ENCODE assay signal across 8 mouse cellular contexts in genomic region chr10:81648803-81649775, GRCm38 (mm10). TPM values are rescaled to one million over a fixed set of nuclear protein-coding genes. Genes with fewer than 3 reads are reported as not detected.
DNase-seq lines count a peak whose midpoint lies in the region; ATAC-seq and TF ChIP-seq lines count a peak whose summit lies in the region.
"Not testable (repeated sequence)": the region's sequence is repeated elsewhere in the genome, so short reads cannot be mapped to it uniquely, and the experiment has no call there.

Gm10778 (plus strand) TSS chr10:81649059.

- H3K9ac ChIP-seq in ES-E14 (ENCODE audit: insufficient read depth, low read depth, low read length, poor library complexity, severe bottlenecking) = peak within 1 kb of the TSS; percentile 92
- peak within 1 kb of the TSS; percentile 63 for H3K9ac ChIP-seq in forebrain, embryonic 14.5 days (ENCODE audit: low read length)
- peak within 1 kb of the TSS; percentile 74 for H3K9ac ChIP-seq in liver, embryonic 16.5 days (ENCODE audit: low read depth, low read length)
- peak within 1 kb of the TSS; percentile 59; the same call in 1 of the 2 replicates for H3K9ac ChIP-seq in neural tube, embryonic 12.5 days
- peak within 1 kb of the TSS; percentile 68 for H3K9ac ChIP-seq in stomach, postnatal 0 days (ENCODE audit: low read length)

- H3K27me3 ChIP-seq in forebrain, embryonic 14.5 days (replicated peaks; ENCODE audit: control insufficient read depth, insufficient read depth, low read length); liver, embryonic 16.5 days (ENCODE audit: control insufficient read depth, insufficient read depth, low read depth, low read length); neural tube, embryonic 12.5 days (replicated peaks); stomach, postnatal 0 days (ENCODE audit: control insufficient read depth, insufficient read depth, low read length): not testable (repeated sequence)

- in situ Hi-C loops in ES-E14 (cut with MboI; ENCODE audit: low sequenced_read_pairs in 2 of 2, unreplicated experiment in 2 of 2) = not testable (repeated sequence)

- peak; percentile 95 for DNase-seq in ES-E14 (ENCODE audit: low read depth, low spot score)
- DNase-seq in cerebellum, adult 11 months = peak; percentile 84
- peak; percentile 96 for DNase-seq in forebrain, embryonic 14.5 days (ENCODE audit: low spot score)
- peak; percentile 83 to 90 for DNase-seq in heart, postnatal 14 days
- DNase-seq in large intestine, adult 2 months (ENCODE audit: low read depth, low spot score) = peak; percentile 80
- DNase-seq in stomach, postnatal 0 days (ENCODE audit: low spot score) = peak; percentile 88

- peak within 1 kb of the TSS; percentile 75 to 83 for H3K4me3 ChIP-seq in ES-E14 (ENCODE audit: insufficient read depth in 1 of 2, low read depth in 1 of 2, low read length in 2 of 2, poor library complexity in 1 of 2, severe bottlenecking in 1 of 2)
- peak within 1 kb of the TSS; percentile 45 for H3K4me3 ChIP-seq in forebrain, embryonic 14.5 days (ENCODE audit: low read depth, low read length)
- H3K4me3 ChIP-seq in liver, embryonic 16.5 days (ENCODE audit: low read depth, low read length) = peak within 1 kb of the TSS; percentile 67
- peak within 1 kb of the TSS; percentile 55 for H3K4me3 ChIP-seq in neural tube, embryonic 12.5 days
- H3K4me3 ChIP-seq in stomach, postnatal 0 days (ENCODE audit: low read depth, low read length) = peak within 1 kb of the TSS; percentile 54

- TF ChIP-seq CTCF in stomach, postnatal 0 days (IDR thresholded peaks at IDR 0.05; ENCODE audit: low read depth) = not testable (repeated sequence)

- H3K9me3 ChIP-seq in ES-E14 (ENCODE audit: control insufficient read depth, insufficient read depth, low read depth, low read length); forebrain, embryonic 14.5 days (replicated peaks; ENCODE audit: control insufficient read depth, low read length); liver, embryonic 16.5 days (replicated peaks; ENCODE audit: control insufficient read depth, low read length); stomach, postnatal 0 days (ENCODE audit: control insufficient read depth, low read length): not testable (repeated sequence)
- peaks cover 26% of the 10 kb centered on the region for H3K9me3 ChIP-seq in neural tube, embryonic 12.5 days

- H3K36me3 ChIP-seq in ES-E14 (ENCODE audit: control insufficient read depth, insufficient read depth, low read length, poor library complexity, severe bottlenecking); forebrain, embryonic 14.5 days (ENCODE audit: control insufficient read depth, insufficient read depth, low read length); liver, embryonic 16.5 days (ENCODE audit: control insufficient read depth, insufficient read depth); stomach, postnatal 0 days (ENCODE audit: control insufficient read depth, insufficient read depth, low read length): not testable (repeated sequence)
- H3K36me3 ChIP-seq in neural tube, embryonic 12.5 days = peaks cover 22% of the 10 kb centered on the region

- peaks cover 3 to 12% of the 10 kb centered on the region in 2 experiments; a peak in 3 of 4 replicates for H3K4me1 ChIP-seq in ES-E14 (ENCODE audit: control insufficient read depth in 2 of 2, insufficient read depth in 2 of 2, low read length in 2 of 2, poor library complexity in 1 of 2)
- not testable (repeated sequence) for H3K4me1 ChIP-seq in forebrain, embryonic 14.5 days (ENCODE audit: control insufficient read depth, insufficient read depth, low read length); liver, embryonic 16.5 days (ENCODE audit: control insufficient read depth, low read depth, low read length); neural tube, embryonic 12.5 days; stomach, postnatal 0 days (replicated peaks; ENCODE audit: control insufficient read depth, insufficient read depth)

- peak; percentile 97 for ATAC-seq in forebrain, embryonic 14.5 days
- peak; percentile 94 for ATAC-seq in liver, embryonic 16.5 days (ENCODE audit: low read depth)
- peak; percentile 96 for ATAC-seq in neural tube, embryonic 12.5 days (ENCODE audit: low FRiP score, low read depth)
- peak; percentile 92 for ATAC-seq in stomach, postnatal 0 days (ENCODE audit: low FRiP score, low TSS enrichment)

- peak within 1 kb of the TSS; percentile 55 for H3K4me2 ChIP-seq in forebrain, embryonic 14.5 days (ENCODE audit: low read length)
- H3K4me2 ChIP-seq in liver, embryonic 16.5 days (ENCODE audit: low read depth, low read length) = peak within 1 kb of the TSS; percentile 62
- H3K4me2 ChIP-seq in neural tube, embryonic 12.5 days (replicated peaks) = peak within 1 kb of the TSS; percentile 64
- H3K4me2 ChIP-seq in stomach, postnatal 0 days (replicated peaks; ENCODE audit: low read depth) = peak within 1 kb of the TSS; percentile 50

- not testable (repeated sequence) for TF ChIP-seq EP300 in stomach, postnatal 0 days (optimal IDR thresholded peaks at IDR 0.05)

- 4% methylated on average over 29 of the region's 52 CpGs for WGBS in forebrain, embryonic 14.5 days
- under 1% methylated on average over 38 of the region's 52 CpGs for WGBS in large intestine, adult 2 months
- WGBS in liver, embryonic 16.5 days (ENCODE audit: insufficient replicate concordance) = 2% methylated on average over 32 of the region's 52 CpGs
- WGBS in neural tube, embryonic 12.5 days = 4% methylated on average over 34 of the region's 52 CpGs
- 2% methylated on average over 24 of the region's 52 CpGs for WGBS in stomach, postnatal 0 days

- peak within 1 kb of the TSS; percentile 58; the same call in 1 of the 2 replicates for H3K27ac ChIP-seq in ES-E14 (ENCODE audit: insufficient read depth, low read depth, low read length, poor library complexity, severe bottlenecking)
- peak within 1 kb of the TSS; percentile 58; the same call in 1 of the 2 replicates for H3K27ac ChIP-seq in forebrain, embryonic 14.5 days (ENCODE audit: low read depth, low read length)
- H3K27ac ChIP-seq in liver, embryonic 16.5 days (ENCODE audit: low read length) = peak within 1 kb of the TSS; percentile 61; the same call in 1 of the 2 replicates
- H3K27ac ChIP-seq in neural tube, embryonic 12.5 days = not testable (repeated sequence)
- H3K27ac ChIP-seq in stomach, postnatal 0 days (replicated peaks) = peak within 1 kb of the TSS; percentile 83

- intact Hi-C loops in heart, postnatal 14 days (cut with DNase I) = not testable (repeated sequence)

TF ChIP-seq in ES-E14, 5 proteins besides CTCF, POLR2A, EP300 and RAD21:
- peak; percentile 85 for TF ChIP-seq CHD2 (IDR thresholded peaks at IDR 0.05; ENCODE audit: low read depth, low read length)
TF ChIP-seq in ES-E14: peak in this region for 1; not testable (repeated sequence) for 4.

RNA-seq across cellular contexts. Expression of gene Gm10778, which starts in this region (rescaled TPM):
- total RNA-seq in ES-E14 (2012; rRNA removed) = 5.3 and 5.5 TPM in 2 replicates
- polyA plus RNA-seq in forebrain, embryonic 14.5 days (2014; fragmentation: Nextera tagmentation; extraction: Ambion mirVana) = 5.1 and 7.1 TPM in 2 replicates
- total RNA-seq in heart, postnatal 14 days (2021) = 1 to 10 TPM; 2.6 to 2.7 TPM
- polyA plus RNA-seq in large intestine, adult 2 months (2012; rRNA removed) = 0.37 and 0.40 TPM in 2 replicates
- 1.1 and 1.3 TPM in 2 replicates for polyA plus RNA-seq in liver, embryonic 16.5 days (2015; fragmentation: Nextera tagmentation; extraction: Ambion mirVana)
- polyA plus RNA-seq in neural tube, embryonic 12.5 days (2016; fragmentation: Nextera tagmentation; extraction: Ambion mirVana) = 6.1 and 6.2 TPM in 2 replicates
- polyA plus RNA-seq in stomach, postnatal 0 days (2015; fragmentation: Nextera tagmentation; extraction: Ambion mirVana) = 2.4 TPM in 2 replicates

Comparison
In these comparisons a context has a peak if more than half of its experiments do, and no peak if none do; other contexts are left out.
1. Peak in DNase-seq in large intestine, adult 2 months; RNA of the gene not detected or under 1 TPM.